Mouse (Mus musculus) left cerebral cortex, postnatal 14 days (tissue): ENCODE data around the gene Adipoq. TPM values are rescaled to one million over a fixed set of nuclear protein-coding genes. Genes with fewer than 3 reads are reported as not detected.
"Not testable (repeated sequence)": the region's sequence is repeated elsewhere in the genome, so short reads cannot be mapped to it uniquely, and the experiment has no call there.

ENCODE experiments used
- DNase-seq, 2 experiments: peaks; one replicate each; pipeline ENCODE4 v3.0.0; 2021 to 2022; ENCODE audit warnings: low spot score in 2 of 2, mixed read lengths in 1 of 2
- intact Hi-C: fragments of 180-260 bp; cut with DNase I; formaldehyde crosslinking; loops from one replicate; pipeline ENCODE4 v1.15.1; 2025
- long read RNA-seq, 2 experiments: library from polyadenylated mRNA; stranded (forward); transcript quantifications; one replicate each; pipeline ENCODE4 v2.0.0; 2021
- total RNA-seq, 2 experiments: library from RNA; stranded (reverse); gene quantifications; 2 replicates each; pipeline ENCODE4 v1.2.3; 2021

Adipoq gene
- total RNA-seq = not detected
- long read RNA-seq, experiment 1 = 0 reads
- long read RNA-seq, experiment 2 = 0 reads

DNA sequence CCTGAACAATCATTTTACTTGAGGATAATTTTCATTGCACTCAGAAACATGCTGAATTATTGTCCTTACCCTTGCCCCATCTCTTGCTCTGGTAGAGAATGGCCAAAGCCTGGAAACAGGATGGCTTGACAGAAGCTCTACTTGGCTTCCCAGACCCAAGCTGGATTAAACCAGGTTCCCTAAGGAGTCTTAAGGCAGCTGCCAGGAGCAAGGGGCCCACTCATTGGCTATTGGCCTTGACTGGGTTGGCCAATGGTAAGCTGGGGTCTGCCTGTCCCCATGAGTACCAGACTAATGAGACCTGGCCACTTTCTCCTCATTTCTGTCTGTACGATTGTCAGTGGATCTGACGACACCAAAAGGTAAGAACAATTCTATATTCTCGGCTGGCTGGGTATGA is at the start of gene Adipoq:
Adipoq (plus strand) TSS at position 257 of the 400 bp plus-strand sequence.
- intact Hi-C loops = no loop called here
- no peak for DNase-seq

DNA sequence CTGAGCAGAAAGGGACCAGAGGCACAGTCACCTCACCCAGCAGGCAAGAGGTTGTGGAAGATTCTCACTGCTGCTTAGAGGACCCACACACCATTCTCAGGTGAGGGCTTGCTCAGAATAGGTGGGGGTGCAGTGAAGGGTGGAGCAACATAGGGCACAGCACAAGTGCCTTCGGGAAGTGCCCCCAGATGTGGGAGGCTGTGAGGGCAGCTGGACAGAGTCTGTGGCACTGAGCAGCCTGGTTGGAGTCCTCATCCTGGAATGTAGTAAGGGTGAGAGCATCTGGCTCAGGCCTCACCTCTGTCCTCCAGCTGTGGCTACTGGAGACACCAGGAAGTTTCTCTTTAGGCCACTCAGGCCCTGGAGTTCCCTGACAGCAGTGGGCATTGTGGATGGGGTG is 49.5 kb upstream of the Adipoq start:
- DNase-seq, intact Hi-C loops: not testable (repeated sequence)

GRCm38 (mm10) chr16:23097290-23098104 is 48.8 kb upstream of the Adipoq start:
- DNase-seq = peak; percentile 10 to 35
- intact Hi-C loops = not testable (repeated sequence)

DNA sequence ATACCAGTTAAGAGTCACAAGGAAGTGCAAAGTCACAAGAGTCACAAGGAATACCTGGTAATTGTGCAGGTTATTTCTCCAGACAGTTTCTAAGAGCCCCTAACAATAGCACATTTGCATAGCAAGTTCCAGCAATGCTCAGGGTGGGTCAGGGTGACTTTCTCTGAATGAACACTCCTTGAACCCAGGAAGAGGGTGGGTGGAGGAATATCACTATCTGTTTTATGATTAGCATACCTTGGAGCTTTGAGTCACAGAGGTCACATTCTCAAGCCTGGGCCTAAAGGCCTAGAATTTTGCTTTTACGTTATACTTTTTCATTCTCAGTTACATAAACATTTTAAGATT is 48.3 kb upstream of the Adipoq start:
- DNase-seq, intact Hi-C loops: not testable (repeated sequence)

DNA sequence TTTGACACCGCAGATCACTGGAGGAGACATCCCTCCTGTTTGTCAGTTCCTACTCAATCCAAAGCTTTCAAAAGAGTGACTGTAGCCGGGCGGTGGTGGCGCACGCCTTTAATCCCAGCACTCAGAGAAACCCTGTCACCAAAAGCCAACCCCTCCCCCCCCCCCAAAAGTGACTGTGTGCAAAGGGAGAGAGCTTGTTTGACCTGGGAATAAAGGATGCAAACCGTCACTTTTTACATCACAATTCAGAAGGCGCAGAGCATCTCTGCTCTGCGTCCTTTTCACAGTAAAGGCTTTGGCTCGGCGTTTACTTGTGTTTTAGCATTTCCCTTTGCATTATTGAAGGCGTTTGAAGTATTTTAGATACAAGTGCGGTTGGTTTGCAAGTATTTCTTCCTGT is 46.7 kb upstream of the Adipoq start:
- DNase-seq = no peak
- intact Hi-C loops = no loop called here

GRCm38 (mm10) chr16:23100099-23100575 is 46.2 kb upstream of the Adipoq start:
- intact Hi-C loops = no loop called here
- no peak for DNase-seq

DNA sequence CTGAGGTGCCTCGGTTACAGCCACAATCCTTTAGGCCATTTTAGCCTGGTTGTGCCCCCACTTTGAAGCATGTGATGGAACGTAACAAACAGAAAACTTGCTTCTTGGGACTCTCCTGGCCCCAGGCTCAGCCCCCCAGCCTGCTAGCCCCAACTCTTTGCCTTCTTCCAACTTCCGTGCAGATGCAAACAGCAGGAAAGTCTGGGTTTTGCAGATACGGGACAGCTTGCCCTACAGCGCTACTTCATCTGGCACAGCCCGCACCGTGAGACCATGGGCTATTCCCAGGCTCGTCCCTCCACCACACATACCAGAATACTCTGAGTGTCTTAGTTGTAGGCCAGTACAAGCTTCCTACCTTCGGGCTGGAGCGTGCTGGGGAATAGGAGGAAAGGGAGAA is 45.7 kb upstream of the Adipoq start:
- intact Hi-C loops = no loop called here
- no peak for DNase-seq

GRCm38 (mm10) chr16:23102340-23103037 is 43.8 kb upstream of the Adipoq start:
- DNase-seq = no peak
- intact Hi-C loops = no loop called here

DNA sequence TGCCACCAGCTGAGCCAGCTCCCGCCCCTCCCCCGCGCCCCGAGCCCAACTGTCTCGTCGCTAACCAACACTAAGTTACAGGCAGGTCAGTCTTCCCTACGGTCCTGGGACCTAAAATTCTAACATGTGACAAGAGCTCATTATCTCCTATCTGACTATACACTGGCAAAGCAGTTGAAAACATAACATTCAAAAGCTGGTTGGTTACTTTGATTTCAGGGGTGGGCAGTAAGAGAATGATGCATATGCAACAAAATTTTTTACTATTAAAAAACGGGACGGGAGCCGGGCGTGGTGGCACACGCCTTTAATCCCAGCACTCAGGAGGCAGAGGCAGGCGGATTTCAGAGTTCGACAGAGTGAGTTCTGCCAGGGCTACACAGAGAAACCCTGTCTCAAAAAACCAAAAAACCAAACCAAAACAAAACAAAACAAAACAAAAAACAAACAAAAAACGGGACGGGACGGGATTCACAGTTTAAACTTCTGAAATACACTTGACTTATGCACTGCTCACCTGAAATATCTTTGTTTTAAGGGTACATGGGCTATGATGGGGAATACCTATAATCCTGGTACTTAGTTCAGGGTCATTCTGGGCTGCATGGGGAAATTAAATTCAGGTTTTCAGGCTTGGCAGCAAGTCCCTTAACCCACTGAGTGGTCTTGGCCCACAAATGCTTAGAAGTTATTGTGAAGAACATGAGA is 43.1 kb upstream of the Adipoq start:
- DNase-seq = no peak
- intact Hi-C loops = no loop called here

DNA sequence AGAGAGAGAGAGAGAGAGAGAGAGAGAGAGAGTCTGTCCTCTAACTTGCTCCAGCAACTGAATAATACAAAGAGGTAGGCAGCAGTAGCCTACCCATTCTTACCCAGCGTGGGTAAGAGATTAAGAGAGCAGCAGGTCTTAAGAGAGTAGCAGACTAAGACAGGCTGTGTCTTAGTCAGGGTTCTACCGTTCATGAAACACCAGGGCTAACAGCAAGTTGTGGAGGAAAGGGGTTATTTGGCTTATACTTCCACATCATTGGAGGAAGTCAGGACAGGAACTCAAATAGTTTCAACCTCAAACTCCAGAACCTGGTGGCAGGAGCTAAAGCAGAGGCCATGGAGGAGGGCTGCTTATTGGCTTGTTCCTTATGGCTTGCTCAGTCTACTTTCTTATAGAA is 42.5 kb upstream of the Adipoq start:
- no peak for DNase-seq
- intact Hi-C loops = no loop called here

- no peak for DNase-seq
- intact Hi-C loops = no loop called here
Measured at GRCm38 (mm10) chr16:23106121-23106520, 40.2 kb upstream of the Adipoq start.

DNA sequence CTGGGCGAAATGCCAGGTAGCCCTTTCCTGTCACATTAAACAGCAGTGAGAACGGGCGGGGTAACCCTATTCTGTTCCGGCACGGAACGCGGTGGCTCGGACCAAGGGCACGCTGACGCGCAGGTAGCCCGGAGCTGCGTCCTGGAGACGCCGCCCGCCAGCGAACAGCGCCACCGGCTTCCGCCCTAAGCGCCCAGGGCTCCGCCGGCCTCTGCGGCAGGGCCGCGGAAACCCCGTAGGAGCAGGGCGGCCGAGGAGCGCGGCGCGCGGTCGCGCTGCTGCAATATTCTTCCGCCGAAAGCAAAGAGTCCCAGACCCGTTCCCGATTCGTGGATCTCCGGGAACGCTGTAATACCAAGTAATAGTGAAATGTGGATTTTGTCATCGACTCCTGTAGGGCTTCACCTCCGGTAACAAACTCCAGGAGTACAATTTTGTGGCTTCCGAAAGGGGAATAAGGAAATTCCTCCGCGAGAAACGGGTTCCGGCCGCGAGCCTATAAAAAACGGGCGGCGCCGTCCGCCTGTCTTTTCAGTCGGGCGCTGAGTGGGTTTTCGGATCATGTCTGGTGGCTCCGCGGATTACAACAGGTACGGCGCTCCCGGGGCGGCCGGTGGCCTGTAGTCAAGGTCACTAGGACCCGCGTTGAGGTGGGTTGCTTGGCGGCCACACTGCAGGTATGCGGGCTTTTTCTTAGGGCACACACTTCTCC is 38.9 kb upstream of the Adipoq start, which contains the start of gene Eif4a2:
Eif4a2 (plus strand) TSS at position 214 of the 712 bp plus-strand sequence.
- intact Hi-C loops = loop anchor here (1.0 kb wide), 1 partner anchor 20 kb away; the partner anchor contains the start of gene Rfc4
- peak; percentile 92 to 94 for DNase-seq

- intact Hi-C loops = loop anchor here (1.0 kb wide), 1 partner anchor 19 kb away; the partner anchor contains the start of gene Rfc4
- DNase-seq = peak; percentile 79 to 89
Measured at GRCm38 (mm10) chr16:23107946-23108759, 38.2 kb upstream of the Adipoq start.

- intact Hi-C loops = no loop called here
- DNase-seq = no peak
Measured at GRCm38 (mm10) chr16:23108943-23109342, 37.4 kb upstream of the Adipoq start.

GRCm38 (mm10) chr16:23109350-23110280 is 36.7 kb upstream of the Adipoq start:
- no peak for DNase-seq
- intact Hi-C loops = loop anchor here (10.0 kb wide), 1 partner anchor 235 kb away; no protein-coding TSS in a partner anchor

GRCm38 (mm10) chr16:23112348-23112747 is 34.0 kb upstream of the Adipoq start:
- DNase-seq = no peak
- intact Hi-C loops = loop anchor here (10.0 kb wide), 1 partner anchor 238 kb away; no protein-coding TSS in a partner anchor

DNA sequence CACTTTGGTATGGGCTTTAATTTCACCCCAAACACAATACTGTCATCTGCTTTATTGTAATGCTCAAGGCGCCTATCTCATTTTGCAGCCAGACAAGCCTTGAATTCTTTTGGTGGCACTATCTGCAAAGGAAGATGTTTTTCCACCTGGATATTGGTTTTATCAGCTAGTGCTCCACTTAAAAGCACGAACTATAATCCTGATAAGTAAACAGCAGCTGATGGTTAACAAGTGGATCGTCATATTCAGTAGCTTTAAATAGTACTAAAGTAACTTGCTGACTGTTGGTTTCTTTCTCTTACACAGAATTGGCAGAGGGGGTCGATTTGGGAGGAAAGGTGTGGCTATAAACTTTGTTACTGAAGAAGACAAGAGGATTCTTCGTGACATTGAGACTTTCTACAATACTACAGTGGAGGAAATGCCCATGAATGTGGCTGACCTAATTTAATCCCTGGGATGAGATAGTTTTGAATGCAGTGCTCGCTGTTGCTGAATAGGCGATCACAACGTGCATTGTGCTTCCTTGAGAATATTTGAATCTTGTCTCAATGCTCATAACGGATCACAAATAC is 33.4 kb upstream of the Adipoq start:
- intact Hi-C loops = loop anchor here (10.0 kb wide), 1 partner anchor 238 kb away; no protein-coding TSS in a partner anchor
- no peak for DNase-seq
